Mouse (Mus musculus) cerebellum, adult 2 months (tissue): Measurements from ENCODE around the gene Bmx.

Source experiments
- CTCF ChIP-seq: fragments of 200-500 bp; IDR thresholded peaks from 2 replicates; pipeline ENCODE4 v1.5.1; 2011; ENCODE audit warnings: low read depth, mild to moderate bottlenecking, control low read depth, low read length, moderate library complexity, borderline replicate concordance; ENCODE audit not compliant: insufficient read depth
- POLR2A ChIP-seq: fragments of 200-500 bp; IDR thresholded peaks from 2 replicates; pipeline ENCODE4 v1.6.1; 2011; ENCODE audit warnings: low read length, control low read depth, borderline replicate concordance; ENCODE audit not compliant: insufficient read depth

DNA sequence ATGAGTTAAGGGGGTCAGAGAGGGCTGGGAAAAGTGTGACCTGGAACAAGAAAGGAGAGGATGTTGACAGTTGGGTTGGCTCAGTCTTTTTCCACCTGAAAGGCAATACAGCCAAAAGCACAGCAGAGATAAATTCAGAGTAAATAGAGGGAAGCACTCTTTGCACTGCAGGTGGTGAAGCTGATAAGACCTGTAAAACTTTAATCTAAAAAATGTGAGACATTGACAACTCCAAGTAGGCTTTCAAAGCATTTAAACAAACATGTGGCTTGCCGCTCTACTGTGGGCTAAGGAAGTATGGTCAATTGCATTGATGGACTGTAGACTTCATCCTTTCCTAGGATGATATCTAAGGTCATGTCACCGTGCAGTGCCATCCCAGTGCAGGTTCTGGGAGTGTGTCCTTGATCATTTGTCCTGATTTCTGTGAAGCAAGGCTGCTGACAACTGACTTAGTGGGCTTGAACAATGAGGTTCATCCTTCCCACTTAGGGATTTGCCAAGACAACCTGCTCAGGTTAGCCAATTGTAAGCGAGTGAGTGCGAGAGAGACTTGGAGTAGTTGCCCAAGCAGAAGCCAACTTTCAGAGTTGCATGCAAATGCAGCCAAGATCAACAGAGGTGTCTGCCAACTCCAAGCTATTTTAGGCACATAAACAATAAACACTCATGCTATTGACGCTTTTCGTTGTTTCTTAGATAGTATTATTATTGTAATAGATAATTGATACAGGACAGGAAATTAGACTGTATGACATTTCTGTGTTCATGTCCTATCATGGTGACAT, 112.3 kb downstream of the Bmx start:
- TF ChIP-seq POLR2A (no peak), CTCF (no peak)
